Mouse (Mus musculus): ENCODE measurements around the gene Ankzf1.
A peak's percentile ranks its signal among the peaks of the same experiment; 100 is the strongest.

Ankzf1 gene

DNA sequence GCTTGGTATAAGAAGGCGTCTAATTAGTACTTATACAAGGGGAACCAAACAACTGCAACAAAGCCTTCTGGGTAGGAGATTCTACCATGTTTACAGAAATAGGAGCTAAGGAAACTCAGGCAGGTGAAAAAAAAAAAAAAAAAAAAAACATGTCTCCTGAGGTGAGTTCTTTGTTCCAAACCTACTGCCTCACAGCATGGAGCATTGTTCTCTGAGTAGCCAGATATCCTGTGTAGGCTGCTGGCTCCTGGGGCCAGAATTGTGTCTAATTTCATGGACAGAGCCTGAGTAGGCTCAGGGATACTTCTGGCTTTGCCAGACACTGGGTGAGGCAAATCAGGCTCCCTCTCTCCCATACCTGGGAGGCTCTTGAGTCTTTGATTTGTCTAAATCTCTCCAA lies 35.7 kb downstream of the Ankzf1 start:
- DNase-seq = no peak

GRCm38 (mm10) chr1:75229158-75229557 lies 37.2 kb downstream of the Ankzf1 start:
- DNase-seq = no peak

DNA sequence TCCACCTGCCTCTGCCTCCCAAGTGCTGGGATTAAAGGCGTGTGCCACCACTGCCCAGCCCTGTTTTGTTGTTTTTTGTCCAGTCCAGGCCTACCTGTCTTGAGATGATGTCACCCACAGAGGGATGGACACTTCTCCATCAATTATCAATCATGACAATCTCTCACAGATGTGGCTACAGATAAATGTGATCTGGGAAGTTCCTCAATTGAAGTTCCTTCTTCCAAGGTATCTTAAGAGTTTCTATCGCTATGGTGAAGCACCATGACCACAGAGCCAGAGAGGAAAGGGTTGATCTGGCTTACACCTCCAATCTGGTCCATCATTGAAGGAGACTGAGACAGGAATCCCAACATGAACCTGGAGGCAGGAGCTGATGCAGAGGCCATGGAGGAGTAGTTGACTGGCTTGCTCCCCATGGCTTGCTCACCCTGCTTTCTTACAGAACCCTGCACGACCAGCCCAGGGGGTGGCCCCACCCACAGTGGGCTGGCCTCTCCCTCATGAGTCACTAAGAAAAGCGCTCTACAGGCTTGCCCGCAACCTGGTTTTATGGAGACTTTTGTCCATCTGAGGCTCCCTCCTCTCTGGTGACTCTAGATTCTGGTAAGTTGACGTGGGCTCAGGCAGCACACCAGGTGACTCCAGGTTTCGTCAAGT lies 38.5 kb downstream of the Ankzf1 start:
- no peak for DNase-seq

- peak; percentile 2 for DNase-seq
Measured at GRCm38 (mm10) chr1:75231224-75231623, 39.3 kb downstream of the Ankzf1 start.

DNA sequence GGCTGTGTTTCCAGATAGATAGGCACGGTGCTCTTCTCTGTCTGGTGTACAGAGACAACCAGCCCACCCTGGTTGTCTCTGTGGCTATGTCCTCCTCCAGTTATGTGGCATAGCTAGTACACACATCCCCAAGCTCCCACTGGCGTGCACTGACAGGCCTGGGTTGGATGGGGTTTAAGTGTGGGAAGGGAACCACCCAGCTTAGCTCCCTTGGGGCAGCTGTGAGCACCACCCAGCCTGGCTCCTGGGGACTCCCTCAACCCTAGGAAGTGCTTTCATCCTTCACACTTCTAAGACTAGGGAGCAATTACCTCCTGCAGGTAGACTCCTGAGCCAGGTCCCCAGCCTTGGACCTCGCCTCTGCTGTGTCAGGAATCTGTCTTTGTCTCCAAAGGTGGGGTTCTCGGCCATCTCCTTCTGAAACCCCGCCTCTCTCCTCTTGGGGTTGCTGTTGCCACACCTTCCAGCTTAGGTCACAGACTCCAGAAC lies 39.8 kb downstream of the Ankzf1 start, which contains the start of gene A630095N17Rik:
A630095N17Rik (minus strand) TSS at position 439 of the 489 bp plus-strand sequence.
- DNase-seq = peak; percentile 2

- peak; percentile 15 for DNase-seq
Measured at GRCm38 (mm10) chr1:75232489-75232888, 40.5 kb downstream of the Ankzf1 start.

DNA sequence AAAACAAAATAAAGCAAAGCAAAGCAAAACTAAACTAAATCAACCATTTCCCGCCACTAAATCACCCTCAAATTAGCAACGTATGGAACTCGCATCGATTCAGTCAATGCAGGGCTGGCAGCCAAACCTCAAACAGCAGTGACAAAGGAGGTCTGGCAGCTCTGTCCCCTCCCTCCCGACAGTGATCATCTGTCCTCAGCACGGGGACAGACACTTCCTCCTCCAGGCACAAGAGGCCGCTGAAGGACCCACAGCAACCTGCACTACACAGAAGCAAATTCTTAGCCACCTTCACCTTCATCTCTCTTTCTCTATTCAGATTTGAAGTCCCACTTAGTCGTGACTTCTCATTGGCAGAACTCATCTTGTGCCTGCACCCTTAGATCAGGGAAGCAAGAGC lies 42.7 kb downstream of the Ankzf1 start:
- DNase-seq = peak; percentile 79

GRCm38 (mm10) chr1:75236117-75237050 lies 44.4 kb downstream of the Ankzf1 start, which contains the start of gene Dnajb2:
Gene Dnajb2 (plus strand): TSS chr1:75236406.
- DNase-seq = peak; percentile 73

DNA sequence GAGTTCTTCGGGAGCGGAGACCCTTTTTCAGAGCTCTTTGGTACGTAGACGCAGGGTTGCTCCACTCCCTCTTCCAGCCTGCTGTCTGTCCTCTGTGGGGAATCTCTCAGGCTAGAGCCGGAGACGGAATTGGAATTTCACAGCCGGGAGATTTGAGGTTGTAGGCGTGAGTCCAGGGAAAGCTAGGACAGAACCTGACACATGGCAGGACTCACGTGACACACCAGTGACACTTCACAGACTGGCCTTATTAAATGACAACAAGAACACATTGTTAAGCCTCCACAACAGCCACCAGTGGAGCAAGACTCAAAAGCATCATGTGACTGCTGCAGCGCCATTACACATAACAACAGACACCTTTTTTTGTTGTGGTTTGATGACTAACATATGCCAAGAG lies 47.6 kb downstream of the Ankzf1 start:
- DNase-seq = no peak

GRCm38 (mm10) chr1:75243411-75243810 lies 51.5 kb downstream of the Ankzf1 start:
- no peak for DNase-seq

DNA sequence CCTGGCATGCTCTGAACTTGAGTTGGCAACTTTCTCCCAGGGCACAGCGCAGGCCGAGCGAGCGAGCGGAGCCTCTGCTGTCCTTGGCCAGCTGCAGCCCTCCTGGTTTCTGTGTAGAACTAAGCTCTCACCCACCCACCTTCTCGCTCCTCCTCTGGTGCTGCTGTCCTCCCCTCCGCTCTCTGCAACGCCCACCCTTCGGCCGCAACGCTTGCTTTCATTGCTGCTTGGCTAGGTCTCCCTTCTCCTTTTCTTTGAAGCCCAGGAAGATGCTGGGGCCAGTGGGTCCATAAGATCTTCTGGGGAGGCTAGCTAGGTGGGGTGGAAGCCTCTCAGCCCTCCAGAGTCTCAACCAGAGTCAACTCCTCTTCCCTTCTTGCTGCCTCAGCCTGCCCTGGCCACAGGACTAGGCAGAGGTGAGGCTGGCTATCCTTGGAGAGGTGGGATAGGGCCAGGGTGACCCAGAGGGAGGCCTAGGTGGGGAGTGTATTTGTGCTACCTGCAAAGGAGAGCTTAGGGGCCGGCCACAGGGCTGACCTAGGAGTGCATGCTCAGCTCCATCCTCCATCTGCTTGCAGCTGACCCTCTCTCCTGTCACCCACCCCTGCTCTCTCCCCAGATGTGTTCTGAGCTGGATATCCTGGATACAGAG lies 52.4 kb downstream of the Ankzf1 start:
- DNase-seq = no peak

GRCm38 (mm10) chr1:75244836-75245235 lies 52.9 kb downstream of the Ankzf1 start:
- peak; percentile 42 for DNase-seq

- DNase-seq = no peak
Measured at GRCm38 (mm10) chr1:75247071-75247930, 55.4 kb downstream of the Ankzf1 start.

GRCm38 (mm10) chr1:75248041-75248772 lies 56.3 kb downstream of the Ankzf1 start:
- DNase-seq = no peak
